Comparison of ENCODE assay signal across 13 mouse cellular contexts in genomic region chr11:44798270-44798669, GRCm38 (mm10).
"Had no signal": no experiment of that assay in that cellular context is flagged by ENCODE, and none has a peak within 500 bp of the region (broad histone marks: within the 10 kb centered on the region; RNA-seq: fewer than 3 reads in every experiment).

No protein-coding gene starts in this region.

- H3K4me3 ChIP-seq: layer of hippocampus, adult 2 months; midbrain, embryonic 10.5 days; myocyte; neural tube, embryonic 12.5 days had no signal

- H3K27ac ChIP-seq: layer of hippocampus, adult 2 months; liver, embryonic 14.5 days; midbrain, embryonic 10.5 days; neural tube, embryonic 12.5 days had no signal

- H3K4me2 ChIP-seq: neural tube, embryonic 12.5 days had no signal

- H3K9me3 ChIP-seq: midbrain, embryonic 10.5 days; neural tube, embryonic 12.5 days had no signal

- DNase-seq: left cerebral cortex, postnatal 4 days; lung, adult 18-20 months; midbrain, embryonic 14.5 days; right cerebral cortex, adult 18-20 months; right cerebral cortex, postnatal 25 days; thymus, postnatal 36 days had no signal

- H3K27me3 ChIP-seq: neural tube, embryonic 12.5 days had no signal

- ATAC-seq: inflammation-experienced regulatory T-cells, adult 6 months; intestine, postnatal 0 days had no signal

- H3K36me3 ChIP-seq: midbrain, embryonic 10.5 days; neural tube, embryonic 12.5 days had no signal

- H3K9ac ChIP-seq: liver, embryonic 14.5 days; neural tube, embryonic 12.5 days had no signal
